Mouse (Mus musculus): ENCODE measurements at regions not wholly inside any gene's neighbourhood (a gene's known extent, or its start where the extent isn't known, plus 50 kb on each side); places are given as distances from the start of the nearest gene placed in this dataset.

GRCm38 (mm10) chr13:28512573-28513334, 255.4 kb downstream of the Gm11361 start:
- H3K4me1 ChIP-seq (ENCODE audit: control insufficient read depth in 1 of 2, insufficient read depth in 2 of 2, low read length in 2 of 2) = no peaks in the 10 kb centered on the region
- H3K27ac ChIP-seq (ENCODE audit: control insufficient read depth, low read depth, low read length) = no peak overlapping the region
- DNase-seq (ENCODE audit: low read depth, low spot score) = no peak
- no peaks in the 10 kb centered on the region for H3K79me2 ChIP-seq (ENCODE audit: control insufficient read depth, insufficient read depth, low read length, poor library complexity)
- TF ChIP-seq MAX (IDR thresholded peaks at IDR 0.05; ENCODE audit: low read length) (no peak), GATA1 (IDR thresholded peaks at IDR 0.05; ENCODE audit: low read depth, low read length) (no peak), BHLHE40 (IDR thresholded peaks at IDR 0.05; ENCODE audit: borderline replicate concordance, low read depth, low read length) (no peak), NELFE (IDR thresholded peaks at IDR 0.05; ENCODE audit: low read depth, low read length) (no peak), TBP (IDR thresholded peaks at IDR 0.05; ENCODE audit: low read depth, low read length) (no peak), ZKSCAN1 (IDR thresholded peaks at IDR 0.05; ENCODE audit: low read depth, low read length) (no peak), CTCF (IDR thresholded peaks at IDR 0.05 in 2 of 3, conservative IDR thresholded peaks at IDR 0.05 in 1 of 3; ENCODE audit: control insufficient read depth in 1 of 3, insufficient read depth in 1 of 3, low read depth in 2 of 3, low read length in 3 of 3, poor library complexity in 1 of 3, severe bottlenecking in 1 of 3) (no peak), ZC3H11A (IDR thresholded peaks at IDR 0.05; ENCODE audit: low read depth, low read length) (no peak), HCFC1 (IDR thresholded peaks at IDR 0.05; ENCODE audit: low read depth, low read length) (no peak)
- H3K9ac ChIP-seq (ENCODE audit: control insufficient read depth, low read depth, low read length, poor library complexity, severe bottlenecking) = no peak overlapping the region
- H3K36me3 ChIP-seq (ENCODE audit: control insufficient read depth in 1 of 2, insufficient read depth in 2 of 2, low read length in 2 of 2) = no peaks in the 10 kb centered on the region
- no peak overlapping the region for H3K4me3 ChIP-seq (ENCODE audit: control insufficient read depth in 1 of 2, insufficient read depth in 1 of 2, low read depth in 2 of 2, low read length in 2 of 2)
- H3K9me3 ChIP-seq (replicated peaks; ENCODE audit: insufficient read depth, low read length) = no peaks in the 10 kb centered on the region
- no peaks in the 10 kb centered on the region for H3K27me3 ChIP-seq (ENCODE audit: control insufficient read depth in 1 of 2, insufficient read depth in 2 of 2, low read length in 2 of 2)

- H3K4me1 ChIP-seq (ENCODE audit: control insufficient read depth in 1 of 2, insufficient read depth in 2 of 2, low read length in 2 of 2) = no peaks in the 10 kb centered on the region
- H3K9ac ChIP-seq (ENCODE audit: control insufficient read depth, low read depth, low read length, poor library complexity, severe bottlenecking) = no peak overlapping the region
- no peak for TF ChIP-seq GATA1 (IDR thresholded peaks at IDR 0.05; ENCODE audit: low read depth, low read length)
- no peak for DNase-seq (ENCODE audit: low read depth, low spot score)
- H3K36me3 ChIP-seq (ENCODE audit: control insufficient read depth in 1 of 2, insufficient read depth in 2 of 2, low read length in 2 of 2) = no peaks in the 10 kb centered on the region
- H3K4me3 ChIP-seq (ENCODE audit: control insufficient read depth in 1 of 2, insufficient read depth in 1 of 2, low read depth in 2 of 2, low read length in 2 of 2) = no peak overlapping the region
- no peaks in the 10 kb centered on the region for H3K27me3 ChIP-seq (ENCODE audit: control insufficient read depth in 1 of 2, insufficient read depth in 2 of 2, low read length in 2 of 2)
- H3K79me2 ChIP-seq (ENCODE audit: control insufficient read depth, insufficient read depth, low read length, poor library complexity) = no peaks in the 10 kb centered on the region
- H3K27ac ChIP-seq (ENCODE audit: control insufficient read depth, low read depth, low read length) = no peak overlapping the region
- H3K9me3 ChIP-seq (replicated peaks; ENCODE audit: insufficient read depth, low read length) = no peaks in the 10 kb centered on the region
Observed at GRCm38 (mm10) chr13:28508184-28508583, 250.9 kb downstream of the Gm11361 start.

DNA sequence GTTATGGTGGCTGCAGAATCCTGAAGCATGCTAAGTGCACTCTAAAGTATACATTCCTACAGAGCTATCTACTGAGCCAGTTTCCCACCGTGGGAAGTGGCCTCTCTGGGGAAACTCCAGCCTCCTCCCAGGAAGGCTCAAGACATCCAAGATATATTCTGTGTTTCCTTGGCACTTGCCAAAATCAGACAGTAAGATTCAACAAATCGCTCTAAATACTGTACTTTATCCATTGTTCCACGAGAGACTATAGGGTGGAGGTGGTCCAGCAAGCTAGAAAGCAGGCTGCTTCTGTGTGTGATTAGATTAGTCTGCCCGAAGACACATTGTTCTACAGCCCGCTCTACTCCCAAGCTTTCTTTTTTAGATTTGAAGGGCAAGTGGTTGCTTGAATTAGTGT, 250.5 kb downstream of the Gm11361 start:
- Histone ChIP-seq H3K27me3 (ENCODE audit: control insufficient read depth in 1 of 2, insufficient read depth in 2 of 2, low read length in 2 of 2) (no peaks in the 10 kb centered on the region), H3K9me3 (replicated peaks; ENCODE audit: insufficient read depth, low read length) (no peaks in the 10 kb centered on the region), H3K9ac (ENCODE audit: control insufficient read depth, low read depth, low read length, poor library complexity, severe bottlenecking) (no peak overlapping the region), H3K79me2 (ENCODE audit: control insufficient read depth, insufficient read depth, low read length, poor library complexity) (no peaks in the 10 kb centered on the region), H3K36me3 (ENCODE audit: control insufficient read depth in 1 of 2, insufficient read depth in 2 of 2, low read length in 2 of 2) (no peaks in the 10 kb centered on the region), H3K4me3 (ENCODE audit: control insufficient read depth in 1 of 2, insufficient read depth in 1 of 2, low read depth in 2 of 2, low read length in 2 of 2) (no peak overlapping the region), H3K4me1 (ENCODE audit: control insufficient read depth in 1 of 2, insufficient read depth in 2 of 2, low read length in 2 of 2) (no peaks in the 10 kb centered on the region), H3K27ac (ENCODE audit: control insufficient read depth, low read depth, low read length) (no peak overlapping the region)
- TF ChIP-seq SIN3A (IDR thresholded peaks at IDR 0.05; ENCODE audit: low read length) (no peak), CHD1 (IDR thresholded peaks at IDR 0.05; ENCODE audit: low read depth, low read length) (no peak), TAL1 (IDR thresholded peaks at IDR 0.05; ENCODE audit: low read length) (no peak), MAX (IDR thresholded peaks at IDR 0.05; ENCODE audit: low read length) (no peak), RCOR1 (IDR thresholded peaks at IDR 0.05; ENCODE audit: low read depth, low read length) (no peak)
- DNase-seq (ENCODE audit: low read depth, low spot score) = no peak

Data from MEL (cell line).